Mouse (Mus musculus) heart, embryonic 12.5 days (tissue): Measurements from ENCODE around the gene Olfr222. TPM values are rescaled to one million over a fixed set of nuclear protein-coding genes. Genes with fewer than 3 reads are reported as not detected.
"Not testable (repeated sequence)": the region's sequence is repeated elsewhere in the genome, so short reads cannot be mapped to it uniquely, and the experiment has no call there.

ENCODE experiments used
- ATAC-seq: fragments of 200-750 bp; cut with Nextera tagmentation; 2 replicates; pipeline ENCODE4 v1.8.0; 2017; ENCODE audit warnings: moderate TSS enrichment, moderate library complexity; ENCODE audit not compliant: insufficient number of reproducible peaks, low FRiP score
- H3K27ac ChIP-seq: fragments of 300-500 bp; sonication (generic); 2 replicates; pipeline ENCODE4 v1.5.1; 2016; ENCODE audit warnings: mild to moderate bottlenecking, moderate library complexity; ENCODE audit not compliant: poor library complexity, severe bottlenecking
- H3K27me3 ChIP-seq: fragments of 300-500 bp; sonication (generic); replicated peaks from 2 replicates; pipeline ENCODE4 v1.6.1; 2016; ENCODE audit warnings: mild to moderate bottlenecking, moderate library complexity
- H3K36me3 ChIP-seq: fragments of 300-500 bp; sonication (generic); 2 replicates; pipeline ENCODE4 v1.6.1; 2016; ENCODE audit warnings: mild to moderate bottlenecking, moderate library complexity
- H3K4me1 ChIP-seq: fragments of 300-500 bp; sonication (generic); replicated peaks from 2 replicates; pipeline ENCODE4 v1.6.1; 2016; ENCODE audit warnings: mild to moderate bottlenecking
- H3K4me2 ChIP-seq: fragments of 300-500 bp; sonication (generic); 2 replicates; pipeline ENCODE4 v1.6.1; 2016; ENCODE audit warnings: mild to moderate bottlenecking, moderate library complexity
- H3K4me3 ChIP-seq: fragments of 300-500 bp; sonication (generic); 2 replicates; pipeline ENCODE4 v1.5.1; 2016; ENCODE audit warnings: mild to moderate bottlenecking
- H3K9ac ChIP-seq: fragments of 300-500 bp; sonication (generic); 2 replicates; pipeline ENCODE4 v1.6.1; 2016; ENCODE audit warnings: mild to moderate bottlenecking, moderate library complexity
- H3K9me3 ChIP-seq: fragments of 300-500 bp; sonication (generic); replicated peaks from 2 replicates; pipeline ENCODE4 v1.6.1; 2016; ENCODE audit warnings: mild to moderate bottlenecking, moderate library complexity
- WGBS: fragments of 180-500 bp; shearing (Covaris S2); methylation state at CpG from one replicate; pipeline ENCODE4 v1.1.7; 2016; 5-methylcytosine and 5-hydroxymethylcytosine counted together
- polyA plus RNA-seq: library from polyadenylated mRNA; unstranded; fragments of >200 nt; fragmentation: Nextera tagmentation; extraction: Ambion mirVana; gene quantifications from 2 replicates; pipeline ENCODE4 v1.2.1, GENCODE M21; 2016

Olfr222 gene
- not detected in 2 replicates for polyA plus RNA-seq

DNA sequence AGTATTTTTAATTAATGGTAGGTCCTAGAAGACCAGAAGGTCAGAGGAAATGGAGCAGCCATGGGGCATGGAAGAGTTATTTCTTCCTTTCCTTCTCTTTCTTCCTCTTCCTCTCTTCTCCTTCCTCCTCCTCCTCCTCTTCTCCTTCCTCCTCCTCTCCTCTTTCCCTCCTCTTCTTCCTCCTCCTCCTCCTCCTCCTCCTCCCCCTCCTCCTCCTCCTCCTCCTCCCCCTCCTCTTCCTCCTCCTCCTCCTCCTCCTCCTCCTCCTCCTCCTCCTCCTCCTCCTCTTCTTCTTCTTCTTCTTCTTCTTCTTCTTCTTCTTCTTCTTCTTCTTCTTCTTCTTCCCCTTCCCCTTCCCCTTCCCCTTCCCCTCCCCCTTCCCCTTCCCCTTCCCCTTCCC lies at the start of gene Olfr222:
Gene Olfr222 (minus strand): TSS at position 101 of the 400 bp plus-strand sequence.
- peaks cover 44% of the 10 kb centered on the region for H3K27me3 ChIP-seq
- not testable (repeated sequence) for H3K9me3 ChIP-seq, H3K27ac ChIP-seq, H3K9ac ChIP-seq, ATAC-seq, H3K36me3 ChIP-seq, H3K4me1 ChIP-seq, H3K4me3 ChIP-seq, H3K4me2 ChIP-seq

- Histone ChIP-seq H3K4me1 (no peaks in the 10 kb centered on the region), H3K4me3 (no peak overlapping the region), H3K9me3 (no peaks in the 10 kb centered on the region), H3K27ac (no peak overlapping the region), H3K9ac (no peak overlapping the region), H3K4me2 (no peak overlapping the region), H3K27me3 (no peaks in the 10 kb centered on the region), H3K36me3 (no peaks in the 10 kb centered on the region)
- no peak for ATAC-seq
- 28% methylated on average over 6 of the region's 6 CpGs for WGBS
Observed at GRCm38 (mm10) chr11:59624017-59624630, 48.1 kb upstream of the Olfr222 start.

DNA sequence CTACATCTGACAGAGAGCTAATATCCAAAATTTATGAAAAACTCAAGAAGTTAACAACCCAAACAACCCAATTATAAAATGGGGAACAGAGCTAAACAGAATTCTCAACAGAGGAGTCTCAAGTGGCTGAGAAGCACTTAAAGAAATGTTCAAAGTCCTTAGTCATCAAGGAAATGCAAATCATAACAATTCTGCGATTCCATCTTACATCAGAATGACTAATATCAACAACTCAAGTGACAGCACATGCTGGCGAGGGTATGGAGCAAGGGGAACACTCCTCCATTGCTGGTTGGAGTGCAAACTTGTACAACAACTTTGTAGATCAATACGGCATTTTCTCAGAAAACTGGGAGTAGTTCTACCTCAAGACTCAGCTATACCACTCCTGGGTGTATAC lies 46.2 kb upstream of the Olfr222 start:
- Histone ChIP-seq H3K4me1 (no peaks in the 10 kb centered on the region), H3K27me3 (no peaks in the 10 kb centered on the region), H3K4me2 (no peak overlapping the region), H3K27ac (no peak overlapping the region), H3K9me3 (no peaks in the 10 kb centered on the region), H3K36me3 (no peaks in the 10 kb centered on the region), H3K4me3 (no peak overlapping the region), H3K9ac (no peak overlapping the region)
- ATAC-seq, result no peak
- 69% methylated on average over 3 of the region's 3 CpGs for WGBS

DNA sequence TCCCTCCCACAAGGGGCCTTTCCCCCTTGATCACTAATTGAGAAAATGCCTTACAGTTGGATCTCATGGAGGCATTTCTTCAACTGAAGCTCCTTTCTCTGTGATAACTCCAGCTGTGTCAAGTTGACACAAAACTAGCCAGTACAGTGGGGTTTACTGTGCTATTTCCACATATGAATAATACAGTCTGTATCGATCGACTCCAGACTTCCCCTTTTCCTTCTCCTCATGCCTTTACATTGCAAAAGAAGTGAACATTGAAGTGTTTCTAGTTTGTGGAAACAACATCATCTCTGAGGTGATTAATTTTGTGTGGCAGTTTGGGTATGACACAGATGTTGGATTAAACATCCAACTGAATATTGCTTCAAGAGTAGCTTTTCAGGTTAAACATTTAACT lies 41.0 kb upstream of the Olfr222 start:
- H3K4me3 ChIP-seq, H3K36me3 ChIP-seq, H3K9me3 ChIP-seq, H3K4me1 ChIP-seq, H3K27me3 ChIP-seq, H3K27ac ChIP-seq, H3K4me2 ChIP-seq, ATAC-seq, H3K9ac ChIP-seq: not testable (repeated sequence)
- WGBS, result 84% methylated on average over 2 of the region's 2 CpGs

GRCm38 (mm10) chr11:59614120-59614519 lies 38.1 kb upstream of the Olfr222 start:
- Histone ChIP-seq H3K27me3 (no peaks in the 10 kb centered on the region), H3K4me1 (no peaks in the 10 kb centered on the region), H3K36me3 (no peaks in the 10 kb centered on the region), H3K9ac (no peak overlapping the region), H3K4me2 (no peak overlapping the region), H3K4me3 (no peak overlapping the region), H3K27ac (no peak overlapping the region), H3K9me3 (no peaks in the 10 kb centered on the region)
- ATAC-seq, result no peak
- WGBS, result 45% methylated on average over 4 of the region's 4 CpGs

DNA sequence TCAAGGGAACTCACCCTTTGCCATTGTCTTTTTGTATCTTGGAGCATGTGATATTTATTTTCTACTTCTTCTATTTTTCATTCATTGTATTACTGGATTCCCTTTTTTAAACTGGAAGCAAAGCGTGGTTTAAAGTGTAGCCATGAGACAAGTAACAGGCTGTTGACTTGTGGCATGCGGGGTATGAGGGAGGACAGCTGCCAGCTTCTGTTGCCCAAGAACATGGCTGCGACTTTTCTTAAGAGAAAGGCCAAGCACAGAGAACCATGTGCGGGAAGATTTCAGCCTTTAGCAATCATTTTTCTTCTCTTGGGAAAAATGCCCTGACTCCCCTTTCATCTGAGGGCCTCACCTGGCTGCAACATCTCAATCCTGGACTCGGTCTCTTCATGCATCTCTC lies 35.6 kb upstream of the Olfr222 start:
- 68% methylated on average over 5 of the region's 5 CpGs for WGBS
- Histone ChIP-seq H3K4me2 (no peak overlapping the region), H3K27ac (no peak overlapping the region), H3K4me3 (no peak overlapping the region), H3K9me3 (no peaks in the 10 kb centered on the region), H3K9ac (no peak overlapping the region), H3K4me1 (no peaks in the 10 kb centered on the region), H3K27me3 (no peaks in the 10 kb centered on the region), H3K36me3 (no peaks in the 10 kb centered on the region)
- no peak for ATAC-seq

DNA sequence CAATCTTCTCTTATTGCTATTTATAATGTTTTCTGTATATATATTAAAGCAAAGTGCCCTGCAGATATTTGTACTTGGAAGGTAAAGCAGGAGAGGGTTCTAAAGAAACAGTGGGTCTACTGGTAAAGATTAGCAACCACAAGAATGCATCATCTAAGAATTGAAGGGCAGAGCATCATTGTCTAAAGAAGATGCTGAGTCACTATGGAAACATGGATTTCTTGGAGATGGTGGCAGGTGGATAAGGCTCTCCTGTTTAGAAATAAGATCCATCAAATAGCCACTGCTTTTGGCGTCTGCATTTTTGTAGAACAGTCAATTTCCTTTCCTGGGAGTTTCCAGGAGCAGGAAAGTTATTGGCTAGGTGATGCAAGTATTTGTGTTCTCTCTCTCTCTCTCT lies 26.3 kb upstream of the Olfr222 start:
- H3K27ac ChIP-seq, result no peak overlapping the region
- H3K27me3 ChIP-seq, result 0 out of 2 replicates have a peak, but pooled peaks cover 6% of the 10 kb centered on the region
- H3K4me3 ChIP-seq, result no peak overlapping the region
- H3K9me3 ChIP-seq, result no peaks in the 10 kb centered on the region
- no peaks in the 10 kb centered on the region for H3K4me1 ChIP-seq
- H3K4me2 ChIP-seq, result no peak overlapping the region
- H3K9ac ChIP-seq, result no peak overlapping the region
- no peak for ATAC-seq
- WGBS, result 52% methylated on average over 1 of the region's 1 CpGs
- no peaks in the 10 kb centered on the region for H3K36me3 ChIP-seq

DNA sequence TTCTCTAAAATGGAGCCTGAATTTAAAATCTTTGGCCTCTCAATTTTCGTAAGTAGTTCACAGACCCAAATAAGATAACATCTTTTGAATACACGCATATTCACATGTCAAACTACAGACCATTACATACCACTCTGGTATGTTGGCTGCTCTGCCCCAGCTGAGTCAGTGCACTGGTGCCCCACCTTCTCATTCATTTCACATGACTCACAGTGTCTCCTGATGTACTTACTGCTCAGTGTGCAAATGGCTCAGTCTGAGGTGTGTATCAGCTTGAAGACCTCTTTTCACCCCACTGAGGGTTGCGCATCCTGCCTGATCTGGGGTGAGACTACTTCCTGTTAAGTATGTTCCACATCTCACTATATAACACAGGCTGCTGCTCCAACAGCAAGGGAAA lies 24.8 kb upstream of the Olfr222 start:
- H3K9me3 ChIP-seq, result no peaks in the 10 kb centered on the region
- H3K4me2 ChIP-seq, result no peak overlapping the region
- 80% methylated on average over 3 of the region's 3 CpGs for WGBS
- no peak overlapping the region for H3K9ac ChIP-seq
- ATAC-seq, result no peak
- H3K4me1 ChIP-seq, result no peaks in the 10 kb centered on the region
- 0 out of 2 replicates have a peak, but pooled peaks cover 7% of the 10 kb centered on the region for H3K27me3 ChIP-seq
- no peak overlapping the region for H3K27ac ChIP-seq
- no peaks in the 10 kb centered on the region for H3K36me3 ChIP-seq
- H3K4me3 ChIP-seq, result no peak overlapping the region

GRCm38 (mm10) chr11:59599211-59599610 lies 23.2 kb upstream of the Olfr222 start:
- H3K9me3 ChIP-seq, result no peaks in the 10 kb centered on the region
- 58% methylated on average over 7 of the region's 7 CpGs for whole genome bisulfite sequencing
- no peaks in the 10 kb centered on the region for H3K4me1 ChIP-seq
- H3K9ac ChIP-seq, result no peak overlapping the region
- no peak overlapping the region for H3K4me3 ChIP-seq
- H3K27me3 ChIP-seq, result 0 out of 2 replicates have a peak, but pooled peaks cover 10% of the 10 kb centered on the region
- ATAC-seq, result no peak
- no peak overlapping the region for H3K4me2 ChIP-seq
- no peaks in the 10 kb centered on the region for H3K36me3 ChIP-seq
- no peak overlapping the region for H3K27ac ChIP-seq

GRCm38 (mm10) chr11:59596950-59597349 lies 20.9 kb upstream of the Olfr222 start:
- WGBS, result 82% methylated on average over 8 of the region's 8 CpGs
- Histone ChIP-seq H3K27me3 (0 out of 2 replicates have a peak, but pooled peaks cover 6% of the 10 kb centered on the region), H3K9ac (no peak overlapping the region), H3K9me3 (no peaks in the 10 kb centered on the region), H3K4me1 (no peaks in the 10 kb centered on the region), H3K27ac (no peak overlapping the region), H3K4me2 (no peak overlapping the region), H3K36me3 (no peaks in the 10 kb centered on the region), H3K4me3 (no peak overlapping the region)
- no peak for ATAC-seq

DNA sequence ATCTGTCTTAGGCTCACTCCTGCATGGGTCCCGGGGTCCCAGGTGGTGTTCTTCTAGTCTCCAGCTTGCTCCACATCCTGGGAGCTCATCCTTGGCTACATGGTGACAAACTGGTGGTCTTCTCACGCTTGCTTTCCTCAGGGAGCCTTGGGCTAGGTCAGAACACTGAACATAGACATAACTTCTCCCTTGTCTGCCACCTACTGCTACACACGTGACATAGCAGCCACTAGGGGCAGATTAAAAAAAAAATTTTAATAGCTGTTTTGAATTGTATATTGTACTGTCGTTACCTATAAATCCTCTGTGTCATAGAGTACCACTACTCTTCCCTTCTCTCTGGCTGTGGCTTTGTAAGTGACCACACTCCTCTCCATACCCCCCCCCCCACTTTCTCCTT lies 20.1 kb upstream of the Olfr222 start:
- no peak overlapping the region for H3K9ac ChIP-seq
- H3K4me1 ChIP-seq, result no peaks in the 10 kb centered on the region
- H3K4me2 ChIP-seq, result no peak overlapping the region
- H3K9me3 ChIP-seq, result no peaks in the 10 kb centered on the region
- H3K36me3 ChIP-seq, result no peaks in the 10 kb centered on the region
- 37% methylated on average over 4 of the region's 4 CpGs for WGBS
- no peak overlapping the region for H3K27ac ChIP-seq
- ATAC-seq, result no peak
- H3K27me3 ChIP-seq, result 0 out of 2 replicates have a peak, but pooled peaks cover 6% of the 10 kb centered on the region
- no peak overlapping the region for H3K4me3 ChIP-seq

GRCm38 (mm10) chr11:59593189-59593588 lies 17.2 kb upstream of the Olfr222 start, which contains the start of gene Olfr223:
Olfr223 (minus strand) TSS chr11:59593289.
- Histone ChIP-seq H3K9ac (no peak within 1 kb of the TSS), H3K4me2 (no peak within 1 kb of the TSS), H3K27me3 (0 out of 2 replicates have a peak, but pooled peaks cover 3% of the 10 kb centered on the region), H3K4me3 (no peak within 1 kb of the TSS), H3K9me3 (no peaks in the 10 kb centered on the region), H3K36me3 (no peaks in the 10 kb centered on the region), H3K27ac (no peak within 1 kb of the TSS), H3K4me1 (no peaks in the 10 kb centered on the region)
- ATAC-seq, result no peak
- WGBS, result 75% methylated on average over 6 of the region's 6 CpGs
